Mouse (Mus musculus): ENCODE measurements around the gene Acaa1a.

Acaa1a gene

GRCm38 (mm10) chr9:119388956-119389355 is 49.5 kb downstream of the Acaa1a start:
- DNase-seq (ENCODE audit: low spot score in 2 of 2), result no peak

GRCm38 (mm10) chr9:119390214-119390613 is 50.7 kb downstream of the Acaa1a start:
- no peak for DNase-seq (ENCODE audit: low spot score in 2 of 2)

GRCm38 (mm10) chr9:119394808-119395207 is 55.3 kb downstream of the Acaa1a start:
- DNase-seq (ENCODE audit: low spot score in 2 of 2), result no peak

All from spleen, postnatal 36 days (tissue).